Mouse (Mus musculus) C2C12 (cell line): ENCODE data around the gene Mlana. TPM values are rescaled to one million over a fixed set of nuclear protein-coding genes. Genes with fewer than 3 reads are reported as not detected.

Source experiments
- H3K27me3 ChIP-seq: one replicate; pipeline ENCODE4 v1.6.1; 2011; ENCODE audit not compliant: control insufficient read depth, insufficient read depth, insufficient read length
- H3K36me3 ChIP-seq: one replicate; pipeline ENCODE4 v1.6.1; 2011; ENCODE audit not compliant: control insufficient read depth, insufficient read depth
- H3K4me3 ChIP-seq: one replicate; pipeline ENCODE4 v1.5.1; 2011; ENCODE audit warnings: mild to moderate bottlenecking, control low read depth; ENCODE audit not compliant: poor library complexity, insufficient read depth, severe bottlenecking
- H3K79me2 ChIP-seq: one replicate; pipeline ENCODE4 v1.6.1; 2011; ENCODE audit not compliant: control insufficient read depth, insufficient read depth
- H3K79me3 ChIP-seq: one replicate; pipeline ENCODE4 v1.6.1; 2011; ENCODE audit warnings: low read depth, control low read depth
- H3ac ChIP-seq: one replicate; pipeline ENCODE3; 2011; ENCODE audit warnings: low read depth; ENCODE audit not compliant: control insufficient read depth, insufficient read length
- CEBPB ChIP-seq: IDR thresholded peaks from one replicate; pipeline ENCODE4 v1.6.1; 2011; ENCODE audit warnings: low read depth, mild to moderate bottlenecking, control low read depth, moderate library complexity
- CTCF ChIP-seq: IDR thresholded peaks from one replicate; pipeline ENCODE4 v1.5.1; 2011; ENCODE audit not compliant: control insufficient read depth, insufficient read depth, insufficient read length
- FOSL1 ChIP-seq: IDR thresholded peaks from one replicate; pipeline ENCODE4 v1.8.0; 2011; ENCODE audit warnings: mild to moderate bottlenecking, low read length; ENCODE audit not compliant: poor library complexity, insufficient read depth, severe bottlenecking
- MAX ChIP-seq: IDR thresholded peaks from one replicate; pipeline ENCODE4 v1.6.1; 2011; ENCODE audit warnings: mild to moderate bottlenecking, control low read depth
- MYOD1 ChIP-seq: IDR thresholded peaks from one replicate; pipeline ENCODE4 v1.6.1; 2011; ENCODE audit warnings: low read depth; ENCODE audit not compliant: control insufficient read depth, insufficient read length
- MYOG ChIP-seq: IDR thresholded peaks from one replicate; pipeline ENCODE4 v1.6.1; 2011; ENCODE audit not compliant: control insufficient read depth, insufficient read length; ENCODE audit errors: extremely low read depth
- USF1 ChIP-seq: IDR thresholded peaks from one replicate; pipeline ENCODE4 v1.6.1; 2011; ENCODE audit warnings: low read depth, mild to moderate bottlenecking, control low read depth, moderate library complexity
- polyA plus RNA-seq: library from polyadenylated mRNA; unstranded; fragments of >200 nt; fragmentation: generic; extraction: Trizol; gene quantifications from one replicate; pipeline ENCODE4 v1.2.1, GENCODE M21; 2012; ENCODE audit warnings: missing spikeins

Gene Mlana
- polyA plus RNA-seq, 1 experiment, result not detected

DNA sequence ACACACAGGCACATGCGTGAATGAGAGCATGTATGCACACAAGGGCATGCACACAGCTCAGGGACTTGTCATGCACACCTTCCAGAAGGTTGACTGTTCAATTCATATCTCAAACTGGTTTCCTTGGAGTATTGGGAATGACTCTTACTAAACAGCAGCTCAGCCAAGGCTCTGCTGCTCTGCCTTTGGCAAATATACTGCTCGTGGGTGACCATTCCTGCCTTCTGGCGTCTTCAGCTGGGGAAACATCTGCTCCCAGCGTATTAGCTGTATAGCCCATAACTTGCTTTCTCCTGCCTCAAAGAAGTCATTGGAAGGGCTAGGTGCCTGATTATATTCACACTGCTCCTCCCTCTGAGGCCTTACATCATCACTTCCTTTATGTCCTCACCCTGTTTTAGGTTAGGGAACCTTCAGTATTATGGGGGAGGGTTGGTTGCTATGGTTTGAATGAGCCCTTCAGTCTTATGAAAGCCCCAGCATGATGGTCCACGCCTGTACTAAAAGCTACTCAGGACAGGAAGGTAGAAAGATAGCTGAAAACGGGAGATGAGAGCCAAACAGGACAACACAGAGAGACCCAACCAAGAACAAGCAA, 19.3 kb upstream of the Mlana start:
- no peaks in the 10 kb centered on the region for H3K27me3 ChIP-seq

DNA sequence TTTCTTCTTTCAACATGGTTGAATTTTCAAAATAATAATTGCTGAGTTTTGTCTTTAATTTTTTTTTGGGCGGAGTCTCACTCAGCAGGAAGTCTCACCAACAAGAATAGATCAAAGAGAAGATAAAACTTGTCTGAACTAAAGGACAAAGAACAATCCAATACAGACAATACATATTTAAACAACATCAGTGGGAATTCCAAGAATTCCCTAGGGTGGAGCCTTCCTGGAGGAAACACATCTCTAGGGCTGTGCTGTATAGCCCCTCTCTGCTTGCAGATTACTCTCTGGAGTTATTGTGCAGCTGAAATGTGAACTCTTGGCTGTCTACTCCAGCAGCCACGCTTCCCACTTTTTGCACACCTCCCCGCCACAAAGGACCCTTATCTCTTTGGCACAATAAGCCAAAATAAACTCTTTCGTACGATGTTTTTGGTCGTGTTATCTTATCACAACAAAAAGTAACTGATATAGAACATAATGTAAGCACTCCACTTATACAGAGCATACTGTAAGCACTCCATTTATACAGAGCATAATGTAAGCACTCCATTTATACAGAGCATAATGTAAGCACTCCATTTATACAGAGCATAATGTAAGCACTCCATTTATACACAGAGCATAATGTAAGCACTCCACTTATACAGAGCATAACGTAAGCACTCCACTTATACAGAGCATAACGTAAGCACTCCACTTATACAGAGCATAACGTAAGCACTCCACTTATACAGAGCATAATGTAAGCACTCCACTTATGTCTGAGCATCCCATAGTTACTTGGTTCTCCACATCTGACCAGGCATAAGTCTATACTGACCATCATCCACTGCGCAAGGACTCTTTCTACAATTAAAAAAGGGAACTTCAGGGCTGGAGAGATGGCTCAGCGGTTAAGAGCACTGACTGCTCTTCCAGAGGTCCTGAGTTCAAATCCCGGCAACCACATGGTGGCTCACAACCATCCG, 17.2 kb upstream of the Mlana start:
- Histone ChIP-seq H3K36me3 (no peaks in the 10 kb centered on the region), H3K79me3 (no peaks in the 10 kb centered on the region), H3K79me2 (no peaks in the 10 kb centered on the region), H3ac (no peak overlapping the region), H3K4me3 (no peak overlapping the region), H3K27me3 (no peaks in the 10 kb centered on the region)
- TF ChIP-seq MYOD1 (no peak), MYOG (no peak), MAX (no peak), USF1 (no peak), FOSL1 (no peak), CEBPB (no peak), CTCF (no peak)

More for the DNA sequence above, 19.3 kb upstream of the Mlana start:
- no peak overlapping the region for H3K4me3 ChIP-seq
- TF ChIP-seq FOSL1 (no peak), CEBPB (no peak), MYOD1 (no peak), CTCF (no peak), MAX (no peak), MYOG (no peak), USF1 (no peak)
- H3ac ChIP-seq, result no peak overlapping the region
- H3K79me2 ChIP-seq, result no peaks in the 10 kb centered on the region
- no peaks in the 10 kb centered on the region for H3K36me3 ChIP-seq
- no peaks in the 10 kb centered on the region for H3K79me3 ChIP-seq

DNA sequence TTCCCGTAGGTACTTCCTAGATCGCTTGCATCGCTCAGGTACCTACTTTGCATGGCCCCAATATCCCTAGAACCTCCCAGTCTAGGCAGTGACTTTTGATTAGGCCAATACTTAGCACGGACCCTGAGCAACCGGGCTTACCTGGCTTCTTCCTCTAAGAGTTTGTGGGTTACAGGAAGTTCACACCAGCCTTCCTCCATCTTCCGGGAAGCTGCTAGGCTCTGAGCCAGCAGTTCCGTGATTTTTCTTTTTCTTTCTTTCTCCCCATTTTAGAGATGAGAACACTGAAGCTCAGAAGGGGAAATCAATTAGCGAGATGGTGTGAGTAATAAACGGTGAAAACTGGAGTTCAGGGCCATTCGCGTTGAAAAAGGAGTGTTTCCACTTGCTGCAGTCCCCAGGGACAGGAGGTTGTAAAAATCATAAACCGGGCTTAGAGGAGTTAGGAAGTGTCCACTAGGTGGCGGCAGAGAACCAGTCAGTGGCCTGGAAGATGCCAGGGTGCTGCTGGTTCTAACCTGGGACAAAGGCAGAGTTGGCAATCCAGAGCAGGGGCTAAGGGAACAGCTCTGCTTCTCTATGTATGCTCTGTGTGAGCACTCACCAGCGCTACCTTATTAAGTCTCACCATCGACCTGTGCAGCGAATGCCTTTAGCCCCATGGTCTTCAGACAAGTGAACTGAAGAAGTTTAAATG, 13.6 kb upstream of the Mlana start:
- no peaks in the 10 kb centered on the region for H3K79me3 ChIP-seq
- H3K27me3 ChIP-seq, result no peaks in the 10 kb centered on the region
- TF ChIP-seq USF1 (no peak), FOSL1 (no peak), MYOD1 (no peak), CTCF (no peak), CEBPB (no peak), MYOG (no peak), MAX (no peak)
- H3K4me3 ChIP-seq, result no peak overlapping the region
- H3K79me2 ChIP-seq, result no peaks in the 10 kb centered on the region
- no peaks in the 10 kb centered on the region for H3K36me3 ChIP-seq
- H3ac ChIP-seq, result no peak overlapping the region

DNA sequence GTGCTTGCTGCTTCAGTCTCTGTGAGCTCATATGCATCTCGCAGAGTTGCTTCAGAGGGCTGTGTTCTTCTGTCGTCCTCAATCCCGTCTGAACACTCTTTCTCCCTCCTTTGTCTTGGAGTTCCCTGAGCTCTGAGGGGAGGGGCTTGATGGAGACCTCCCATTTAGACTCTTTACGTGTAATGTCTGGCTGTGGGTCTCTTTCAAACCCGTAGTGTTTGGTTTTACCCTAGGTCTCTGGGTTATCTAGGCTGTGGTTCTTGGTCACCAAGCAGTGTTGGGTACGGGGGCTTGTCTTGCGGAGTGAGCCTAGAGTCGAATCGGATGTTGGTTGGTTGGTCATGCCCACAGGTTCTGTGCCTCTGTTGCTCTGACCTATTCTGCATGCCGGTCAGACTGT, 2.6 kb upstream of the Mlana start:
- no peaks in the 10 kb centered on the region for H3K27me3 ChIP-seq
- TF ChIP-seq CEBPB (no peak), MAX (no peak)
- no peak overlapping the region for H3K4me3 ChIP-seq
- no peaks in the 10 kb centered on the region for H3K36me3 ChIP-seq
- H3K79me2 ChIP-seq, result no peaks in the 10 kb centered on the region
- H3ac ChIP-seq, result no peak overlapping the region
- H3K79me3 ChIP-seq, result no peaks in the 10 kb centered on the region

DNA sequence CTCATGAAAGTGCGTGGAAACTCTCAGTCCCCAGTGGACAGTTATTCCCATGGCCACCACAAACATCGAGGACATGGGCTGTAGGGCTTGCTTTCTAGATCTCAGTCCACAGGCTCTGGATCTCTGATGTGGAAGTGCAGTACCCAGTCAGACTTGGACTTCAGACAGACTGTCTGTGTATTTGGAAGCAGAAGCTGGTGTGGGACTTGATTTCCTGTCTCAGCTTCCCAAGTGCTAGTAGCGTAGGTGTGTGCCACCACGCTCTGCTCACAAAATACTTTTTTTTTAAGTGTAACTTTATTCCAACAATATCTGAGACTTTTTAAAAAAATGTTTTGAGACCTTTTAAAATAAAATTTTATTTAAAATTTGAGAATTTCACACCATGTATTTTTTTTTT, 1.3 kb upstream of the Mlana start:
- H3K4me3 ChIP-seq, result no peak overlapping the region
- H3K36me3 ChIP-seq, result no peaks in the 10 kb centered on the region
- no peak overlapping the region for H3ac ChIP-seq
- peaks cover 3% of the 10 kb centered on the region for H3K27me3 ChIP-seq
- H3K79me3 ChIP-seq, result no peaks in the 10 kb centered on the region
- TF ChIP-seq MYOD1, result no peak
- TF ChIP-seq MYOG, result no peak
- no peak for TF ChIP-seq FOSL1
- TF ChIP-seq CTCF, result no peak
- TF ChIP-seq MAX, result no peak
- no peak for TF ChIP-seq USF1
- no peak for TF ChIP-seq CEBPB
- no peaks in the 10 kb centered on the region for H3K79me2 ChIP-seq
